Mouse (Mus musculus): ENCODE results near the gene Wfdc2.
"Not testable (repeated sequence)": the region's sequence is repeated elsewhere in the genome, so short reads cannot be mapped to it uniquely, and the experiment has no call there.

Gene Wfdc2

DNA sequence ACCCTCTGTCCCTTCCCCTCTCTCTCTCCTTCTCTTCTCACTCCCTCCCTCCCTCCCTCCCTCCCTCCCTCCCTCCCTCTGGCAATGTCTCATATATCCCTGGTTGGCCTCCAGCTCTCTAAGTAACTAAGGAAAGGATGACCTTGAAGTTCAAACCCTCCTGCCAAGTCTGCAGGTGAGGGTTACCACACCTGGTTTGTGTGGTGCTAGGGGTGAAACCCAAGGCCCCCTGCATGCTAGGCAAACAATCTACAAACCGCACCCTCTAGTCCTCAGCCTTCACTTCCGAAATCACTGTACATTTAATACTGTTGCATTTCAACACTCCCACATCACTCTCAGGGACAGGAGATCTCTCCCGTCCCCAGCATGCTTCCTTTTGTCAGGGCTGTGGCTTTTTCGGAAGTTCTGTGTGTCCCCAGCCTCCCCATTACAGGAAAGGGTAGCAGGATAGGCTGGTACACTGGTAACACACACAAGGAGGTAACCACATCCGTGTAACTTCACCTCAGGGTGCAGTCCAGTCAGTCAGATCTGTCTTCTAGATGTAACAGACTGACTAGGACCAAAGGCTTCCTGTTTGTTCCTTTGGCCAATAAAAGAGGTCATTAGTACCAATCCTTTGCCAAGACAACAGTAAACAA is 17.6 kb upstream of the Wfdc2 start:
- CTCF ChIA-PET: interaction anchor here (1.0 kb wide), 1 partner anchor 14 kb away, joined by 6 read pairs; no protein-coding TSS in a partner anchor

GRCm38 (mm10) chr2:164549338-164549737 is 12.9 kb upstream of the Wfdc2 start:
- CTCF ChIA-PET: interaction anchor here (0.6 kb wide), 1 partner anchor 27 kb away, joined by 3 read pairs; no protein-coding TSS in a partner anchor

DNA sequence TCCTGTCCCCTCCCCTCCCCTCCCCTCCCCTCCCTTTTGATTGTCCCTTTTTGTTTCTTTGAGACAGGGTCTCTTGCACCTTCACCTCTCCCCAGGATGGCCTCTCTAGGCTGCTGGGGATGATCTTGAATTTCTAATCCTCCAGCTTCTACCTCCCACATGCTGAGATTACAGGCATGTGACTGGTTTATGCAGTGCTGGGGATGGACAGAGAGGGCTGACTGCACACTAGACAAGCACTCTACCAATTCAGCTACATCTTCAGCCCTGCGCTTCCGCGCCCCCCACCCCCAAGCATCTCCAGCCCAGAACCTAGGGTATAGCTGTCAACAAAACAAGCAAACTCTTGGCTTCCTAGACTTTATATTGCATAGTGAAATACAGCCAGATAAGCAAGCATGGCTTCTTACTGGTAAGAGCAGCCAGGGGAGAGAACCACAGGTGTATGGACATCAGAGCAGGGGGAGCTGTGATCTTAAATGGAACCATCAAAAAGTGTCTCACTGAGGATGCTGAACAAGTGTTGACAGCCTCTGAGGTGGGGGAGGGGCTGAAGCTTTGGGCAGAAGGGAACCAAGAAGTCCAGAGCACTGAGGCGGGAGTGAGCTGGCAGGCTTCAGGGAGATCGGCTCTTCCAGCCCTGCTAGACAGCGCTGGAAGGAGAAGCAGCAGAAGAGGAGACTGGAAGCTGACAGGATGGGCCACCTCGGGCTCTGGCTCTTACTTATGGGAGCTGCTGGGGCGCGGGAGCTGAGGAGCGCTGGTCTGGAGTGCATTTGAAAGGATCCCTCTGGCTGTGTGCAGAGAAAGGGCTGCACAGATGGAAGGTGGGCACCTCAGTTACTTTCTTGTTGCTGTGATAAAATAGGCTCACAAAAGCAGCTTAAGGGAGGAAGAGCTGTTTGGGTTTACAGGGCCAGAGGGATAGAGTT is 12.0 kb upstream of the Wfdc2 start:
- CTCF ChIA-PET: no interaction called here

DNA sequence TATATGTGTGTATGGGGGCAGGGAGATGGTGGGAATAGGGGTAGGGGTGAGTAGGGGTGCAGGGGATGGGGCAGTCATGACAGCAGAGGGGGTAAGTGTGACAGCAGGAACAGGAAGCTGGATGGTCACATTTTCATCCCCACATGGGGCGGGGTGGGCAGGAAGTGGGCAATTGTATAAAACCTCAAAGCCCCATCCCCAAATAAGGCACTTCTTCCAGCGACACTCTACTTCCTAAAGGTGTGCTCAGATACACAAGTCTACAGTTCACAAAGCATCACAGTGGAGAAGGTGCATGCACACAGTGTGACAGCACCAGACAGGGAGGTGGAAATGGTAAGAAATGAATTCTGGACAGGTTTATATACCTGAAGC is 11.3 kb upstream of the Wfdc2 start:
- CTCF ChIA-PET: no interaction called here

DNA sequence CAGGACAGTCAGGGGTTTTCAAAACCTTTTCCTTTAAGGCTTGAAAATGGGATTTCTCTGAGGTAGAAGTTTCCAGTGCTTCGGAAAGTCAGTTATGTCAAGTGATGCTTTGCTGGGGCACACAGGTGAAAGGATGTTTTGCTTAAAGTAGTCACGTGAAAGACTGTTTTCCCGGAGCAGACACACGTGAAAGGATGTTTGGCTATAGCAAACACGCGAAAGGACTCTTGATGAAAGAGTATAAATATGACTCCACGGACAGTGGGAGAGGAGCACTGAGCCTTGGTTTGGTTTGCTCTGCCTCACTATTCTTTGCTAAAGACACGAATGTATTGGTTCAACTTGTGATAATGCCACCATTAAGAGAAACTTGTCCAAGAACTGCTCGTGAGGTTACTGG is 10.7 kb upstream of the Wfdc2 start:
- CTCF ChIA-PET: no interaction called here

DNA sequence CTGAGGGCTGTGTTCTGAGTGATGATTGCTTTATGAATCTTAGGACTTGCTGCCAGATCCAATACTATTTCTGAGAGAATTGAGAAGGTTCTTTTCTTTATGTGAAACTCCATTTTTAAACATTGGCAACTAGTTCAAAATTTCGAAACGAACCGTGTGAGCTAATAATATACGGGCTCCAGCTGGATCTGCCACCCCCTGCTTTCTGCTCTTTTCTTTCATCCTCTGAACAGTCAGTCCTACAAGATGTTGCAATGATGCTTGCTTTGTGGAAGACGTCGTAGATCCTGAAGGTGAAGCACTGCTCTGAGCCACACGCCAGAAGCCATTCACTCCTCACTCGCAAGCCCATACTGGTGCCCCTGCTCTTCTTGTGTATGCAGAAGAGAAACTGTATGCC is 3.8 kb upstream of the Wfdc2 start:
- CTCF ChIA-PET: no interaction called here

GRCm38 (mm10) chr2:164558991-164559645 is 3.1 kb upstream of the Wfdc2 start:
- CTCF ChIA-PET: no interaction called here

DNA sequence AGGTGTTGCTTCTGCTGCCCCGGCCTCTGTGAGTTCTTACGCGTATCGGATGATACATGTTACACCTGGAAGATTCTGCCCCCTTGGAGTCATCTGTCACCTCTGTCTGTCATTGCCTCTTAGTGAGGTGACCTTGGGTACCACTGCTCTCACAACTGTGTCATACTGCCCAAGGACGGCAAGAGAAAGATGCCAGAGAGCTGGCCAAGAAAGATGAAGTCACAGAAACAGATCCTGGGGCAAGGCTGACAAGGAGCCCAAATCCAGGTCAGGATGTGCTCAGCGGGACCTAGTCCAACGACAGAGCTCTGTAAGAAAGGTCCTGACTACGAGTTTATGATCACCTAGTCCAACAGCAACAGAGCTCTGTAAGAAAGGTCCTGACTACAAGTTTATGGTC is 2.1 kb upstream of the Wfdc2 start:
- CTCF ChIA-PET: no interaction called here

GRCm38 (mm10) chr2:164563339-164564038 is 1.3 kb downstream of the Wfdc2 start:
- CTCF ChIA-PET: no interaction called here

- CTCF ChIA-PET: no interaction called here
These were observed 2.1 kb downstream of the Wfdc2 start for GRCm38 (mm10) chr2:164564346-164564745.

DNA sequence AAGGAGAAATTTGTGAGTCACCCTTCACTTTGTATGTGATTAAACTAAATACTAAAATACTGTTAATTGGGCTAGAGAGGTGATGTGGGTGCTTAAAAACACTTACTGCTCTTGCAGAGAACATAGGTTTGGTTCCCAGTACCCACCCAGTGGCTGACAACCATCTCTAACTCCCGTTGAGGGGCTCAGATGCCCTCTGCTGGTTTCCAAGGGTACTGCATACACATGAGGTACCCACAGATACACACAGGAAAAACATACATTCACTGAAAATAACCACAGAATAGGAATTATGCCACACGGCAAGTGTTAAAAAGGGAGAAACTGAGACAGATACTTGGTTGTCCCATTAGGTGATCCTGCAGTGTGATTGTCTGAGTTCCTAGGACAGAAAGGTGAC is 4.8 kb downstream of the Wfdc2 start:
- CTCF ChIA-PET: no interaction called here

GRCm38 (mm10) chr2:164567460-164567859 is 5.2 kb downstream of the Wfdc2 start:
- CTCF ChIA-PET: no interaction called here

GRCm38 (mm10) chr2:164573359-164573758 is 11.1 kb downstream of the Wfdc2 start, which contains the start of gene Spint3:
TSS of gene Spint3 (minus strand) at chr2:164573459.
- CTCF ChIA-PET: not testable (repeated sequence)

DNA sequence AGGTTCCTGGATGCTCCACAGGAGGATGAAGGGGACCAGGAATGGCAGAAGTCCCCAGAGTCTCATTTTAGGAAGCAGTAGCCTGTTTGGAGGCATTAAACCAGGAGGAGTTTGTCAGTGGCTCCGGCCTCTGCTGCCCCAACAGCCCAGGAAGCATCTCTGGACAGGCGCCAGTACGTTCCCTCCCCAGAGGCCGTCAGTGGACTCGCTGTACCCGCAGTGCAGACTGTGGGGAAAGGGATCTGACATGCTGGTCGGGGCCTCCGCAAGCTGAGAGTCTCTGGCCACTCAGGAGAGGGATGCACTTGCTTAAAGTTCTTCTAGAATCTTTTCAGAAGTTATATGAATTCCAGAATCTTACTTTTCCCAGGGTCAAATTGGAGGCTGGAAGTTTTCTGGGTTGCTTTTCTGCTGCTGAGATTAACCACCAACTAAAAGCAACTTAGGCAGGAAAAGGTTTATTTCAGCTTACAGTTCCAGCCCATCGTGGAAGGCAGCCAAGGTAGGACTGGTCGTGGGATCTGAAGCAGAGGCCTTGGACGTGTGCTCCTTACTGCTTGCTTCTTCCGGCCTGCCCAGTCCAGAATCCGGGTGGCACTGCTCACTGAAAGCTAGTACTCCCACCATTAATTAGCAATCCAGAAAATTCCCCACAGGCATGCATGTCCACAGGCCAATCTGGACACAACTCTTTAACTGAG is 23.0 kb downstream of the Wfdc2 start, which contains the start of gene Wfdc6a:
TSS of gene Wfdc6a (minus strand) at position 423 of the 701 bp plus-strand sequence.
- CTCF ChIA-PET: not testable (repeated sequence)

- CTCF ChIA-PET: interaction anchor here (0.6 kb wide), 1 partner anchor 91 kb away, joined by 4 read pairs; no protein-coding TSS in a partner anchor
These were observed 29.8 kb downstream of the Wfdc2 start for GRCm38 (mm10) chr2:164592014-164592413.

GRCm38 (mm10) chr2:164593494-164593893 is 31.3 kb downstream of the Wfdc2 start, which contains the start of gene Eppin:
TSS of gene Eppin (minus strand) at chr2:164593594.
- CTCF ChIA-PET: no interaction called here

- CTCF ChIA-PET: no interaction called here
These were observed 38.0 kb downstream of the Wfdc2 start for GRCm38 (mm10) chr2:164600179-164600578.

- CTCF ChIA-PET: no interaction called here
These were observed 41.3 kb downstream of the Wfdc2 start for GRCm38 (mm10) chr2:164603482-164603881.

GRCm38 (mm10) chr2:164604411-164604810 is 42.2 kb downstream of the Wfdc2 start:
- CTCF ChIA-PET: no interaction called here

GRCm38 (mm10) chr2:164608781-164609180 is 46.6 kb downstream of the Wfdc2 start:
- CTCF ChIA-PET: no interaction called here

- CTCF ChIA-PET: not testable (repeated sequence)
These were observed 51.3 kb downstream of the Wfdc2 start, which contains the start of the genes Wfdc6b and Wfdc8 for GRCm38 (mm10) chr2:164613471-164613870. TSS of gene Wfdc6b (plus strand) at chr2:164613522. TSS of gene Wfdc8 (minus strand) at chr2:164613626.
